Mouse (Mus musculus) limb, embryonic 14.5 days (tissue): ENCODE data around the gene Thoc7. TPM values are rescaled to one million over a fixed set of nuclear protein-coding genes. Genes with fewer than 3 reads are reported as not detected.

Experiments
- ATAC-seq: fragments of 200-750 bp; cut with Nextera tagmentation; 2 replicates; pipeline ENCODE4 v1.8.0; 2017; ENCODE audit warnings: low read depth, moderate number of reproducible peaks, moderate TSS enrichment; ENCODE audit not compliant: low FRiP score
- DNase-seq: peaks from one replicate; pipeline ENCODE4 v3.0.0-alpha.2; 2015; ENCODE audit warnings: low spot score
- H3K27ac ChIP-seq: fragments of 300-500 bp; sonication (generic); replicated peaks from 2 replicates; pipeline ENCODE4 v1.5.1; 2014; ENCODE audit warnings: low read depth, mild to moderate bottlenecking, low read length, moderate library complexity, mixed read lengths
- H3K27me3 ChIP-seq: fragments of 300-500 bp; sonication (generic); 2 replicates; pipeline ENCODE4 v1.6.1; 2014; ENCODE audit warnings: low read length, mixed read lengths; ENCODE audit not compliant: control insufficient read depth, insufficient read depth
- H3K36me3 ChIP-seq: fragments of 300-500 bp; sonication (generic); 2 replicates; pipeline ENCODE4 v1.6.1; 2014; ENCODE audit warnings: mild to moderate bottlenecking, low read length, moderate library complexity, mixed read lengths; ENCODE audit not compliant: control insufficient read depth, insufficient read depth
- H3K4me1 ChIP-seq: fragments of 300-500 bp; sonication (generic); 2 replicates; pipeline ENCODE4 v1.6.1; 2014; ENCODE audit warnings: antibody characterized with exemption, low read length, mixed read lengths; ENCODE audit not compliant: control insufficient read depth, insufficient read depth
- H3K4me2 ChIP-seq: fragments of 300-500 bp; sonication (generic); replicated peaks from 2 replicates; pipeline ENCODE4 v1.6.1; 2014; ENCODE audit warnings: low read depth, mild to moderate bottlenecking, low read length, moderate library complexity; ENCODE audit not compliant: severe bottlenecking
- H3K4me3 ChIP-seq: fragments of 300-500 bp; sonication (generic); replicated peaks from 2 replicates; pipeline ENCODE4 v1.5.1; 2014; ENCODE audit warnings: low read length
- H3K9ac ChIP-seq: fragments of 300-500 bp; sonication (generic); 2 replicates; pipeline ENCODE4 v1.6.1; 2014; ENCODE audit warnings: mild to moderate bottlenecking, low read depth, low read length, moderate library complexity; ENCODE audit not compliant: severe bottlenecking
- H3K9me3 ChIP-seq: fragments of 300-500 bp; sonication (generic); 2 replicates; pipeline ENCODE4 v1.6.1; 2016; ENCODE audit warnings: low read length; ENCODE audit not compliant: control insufficient read depth
- POLR2A ChIP-seq: fragments of 200-500 bp; IDR thresholded peaks from 2 replicates; pipeline ENCODE4 v1.8.0; 2012; ENCODE audit warnings: inconsistent platforms, mild to moderate bottlenecking, moderate library complexity, borderline replicate concordance; ENCODE audit not compliant: insufficient read depth, insufficient read length; ENCODE audit errors: extremely low read depth
- WGBS: fragments of 180-500 bp; shearing (Covaris S2); extraction: QIAGEN DNeasy Blood & Tissue Kit; methylation state at CpG from one replicate; pipeline ENCODE4 v1.1.7; 2014; 5-methylcytosine and 5-hydroxymethylcytosine counted together
- polyA plus RNA-seq, 2 experiments: library from polyadenylated mRNA; depleted of rRNA in 1 of 2; stranded (reverse) in 1 of 2; unstranded in 1 of 2; fragments of >200 nt; fragmentation: Nextera tagmentation in 1 of 2; extraction: Ambion mirVana in 1 of 2; gene quantifications; 2 replicates each; pipeline versions ENCODE4 v1.2.1 to v1.2.3; 2012 to 2014

The Thoc7 gene
- polyA plus RNA-seq, 2 experiments = 116 to 194 TPM

GRCm38 (mm10) chr14:13933290-13934051 is 28.2 kb downstream of the Thoc7 start:
- peak overlapping the region; percentile 35 for H3K4me3 ChIP-seq
- H3K27ac ChIP-seq = no peak overlapping the region
- H3K4me2 ChIP-seq = peak overlapping the region; percentile 75
- H3K9me3 ChIP-seq = 0 out of 2 replicates have a peak, but pooled peaks cover 5% of the 10 kb centered on the region
- peaks cover 8% of the 10 kb centered on the region; the same call in 1 of the 2 replicates for H3K4me1 ChIP-seq
- no peaks in the 10 kb centered on the region for H3K36me3 ChIP-seq
- no peaks in the 10 kb centered on the region for H3K27me3 ChIP-seq
- TF ChIP-seq POLR2A = no peak
- peak overlapping the region; percentile 62 for H3K9ac ChIP-seq
- 22% methylated on average over 27 of the region's 31 CpGs for WGBS
- ATAC-seq = peak; percentile 50
- DNase-seq = no peak

GRCm38 (mm10) chr14:13917630-13918029 is 44.0 kb downstream of the Thoc7 start:
- WGBS = 35% methylated on average over 3 of the region's 3 CpGs
- DNase-seq = peak; percentile 95
- H3K27me3 ChIP-seq = no peaks in the 10 kb centered on the region
- H3K9ac ChIP-seq = no peak overlapping the region
- no peaks in the 10 kb centered on the region for H3K36me3 ChIP-seq
- H3K4me3 ChIP-seq = no peak overlapping the region
- no peak overlapping the region for H3K27ac ChIP-seq
- TF ChIP-seq POLR2A = no peak
- no peaks in the 10 kb centered on the region for H3K9me3 ChIP-seq
- no peak overlapping the region for H3K4me2 ChIP-seq
- peak; percentile 63 for ATAC-seq
- H3K4me1 ChIP-seq = no peaks in the 10 kb centered on the region

GRCm38 (mm10) chr14:13917208-13917607 is 44.4 kb downstream of the Thoc7 start:
- H3K27me3 ChIP-seq = no peaks in the 10 kb centered on the region
- no peaks in the 10 kb centered on the region for H3K4me1 ChIP-seq
- H3K27ac ChIP-seq = no peak overlapping the region
- H3K4me3 ChIP-seq = no peak overlapping the region
- ATAC-seq (no peak), DNase-seq (no peak)
- WGBS = 82% methylated on average over 10 of the region's 10 CpGs
- TF ChIP-seq POLR2A = no peak
- no peak overlapping the region for H3K9ac ChIP-seq
- H3K4me2 ChIP-seq = no peak overlapping the region
- no peaks in the 10 kb centered on the region for H3K9me3 ChIP-seq
- no peaks in the 10 kb centered on the region for H3K36me3 ChIP-seq

GRCm38 (mm10) chr14:13915207-13915606 is 46.4 kb downstream of the Thoc7 start:
- no peaks in the 10 kb centered on the region for H3K27me3 ChIP-seq
- H3K4me1 ChIP-seq = peaks cover 3% of the 10 kb centered on the region; the same call in 1 of the 2 replicates
- H3K9ac ChIP-seq = no peak overlapping the region
- no peak overlapping the region for H3K27ac ChIP-seq
- DNase-seq (no peak), ATAC-seq (no peak)
- no peak overlapping the region for H3K4me2 ChIP-seq
- H3K4me3 ChIP-seq = no peak overlapping the region
- H3K36me3 ChIP-seq = no peaks in the 10 kb centered on the region
- no peaks in the 10 kb centered on the region for H3K9me3 ChIP-seq
- TF ChIP-seq POLR2A = no peak
- 65% methylated on average over 4 of the region's 4 CpGs for WGBS

GRCm38 (mm10) chr14:13914387-13915082 is 47.1 kb downstream of the Thoc7 start, which contains the start of gene Gm281:
Gene Gm281, minus strand, starts transcription at chr14:13914478.
- Histone ChIP-seq H3K36me3 (no peaks in the 10 kb centered on the region), H3K4me3 (no peak within 1 kb of the TSS), H3K4me2 (no peak within 1 kb of the TSS), H3K9me3 (no peaks in the 10 kb centered on the region), H3K27me3 (no peaks in the 10 kb centered on the region), H3K9ac (no peak within 1 kb of the TSS), H3K4me1 (peaks cover 3% of the 10 kb centered on the region; the same call in 1 of the 2 replicates), H3K27ac (no peak within 1 kb of the TSS)
- ATAC-seq (no peak), DNase-seq (no peak)
- WGBS = 22% methylated on average over 1 of the region's 1 CpGs
- TF ChIP-seq POLR2A = no peak
